Mouse (Mus musculus): Measurements from ENCODE around the gene Cfap73.

Gene Cfap73

DNA sequence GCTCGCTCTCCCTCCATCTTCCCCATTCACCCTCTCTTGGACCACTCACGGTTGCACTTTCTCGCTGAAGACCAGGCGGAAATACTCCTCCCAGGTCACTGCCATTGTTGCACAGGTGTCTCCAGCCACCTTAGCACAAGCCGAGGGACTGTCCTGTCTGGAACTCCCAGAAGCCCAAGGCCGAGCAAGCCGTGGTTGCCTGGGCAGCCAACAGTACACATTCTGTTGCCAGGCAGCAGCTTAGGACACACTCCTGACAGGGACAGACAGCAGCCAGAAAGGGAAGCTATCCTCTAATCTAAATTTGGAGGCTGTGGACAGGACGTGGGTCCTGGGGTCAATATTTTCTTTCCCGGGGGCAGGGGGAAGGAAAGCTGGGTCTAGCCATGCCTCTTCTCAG lies at the start of gene Cfap73:
Gene Cfap73 (minus strand): TSS at position 105 of the 400 bp plus-strand sequence.
- DNase-seq (ENCODE audit: low read depth): no peak

- DNase-seq (ENCODE audit: low read depth): no peak
Observed at GRCm38 (mm10) chr5:120682982-120683771, 49.1 kb upstream of the Cfap73 start.

GRCm38 (mm10) chr5:120680918-120681317 lies 46.9 kb upstream of the Cfap73 start:
- no peak for DNase-seq (ENCODE audit: low read depth)

GRCm38 (mm10) chr5:120679676-120680555 lies 45.9 kb upstream of the Cfap73 start:
- peak; percentile 41 for DNase-seq (ENCODE audit: low read depth)

GRCm38 (mm10) chr5:120677516-120677915 lies 43.5 kb upstream of the Cfap73 start:
- DNase-seq (ENCODE audit: low read depth): peak; percentile 86

DNA sequence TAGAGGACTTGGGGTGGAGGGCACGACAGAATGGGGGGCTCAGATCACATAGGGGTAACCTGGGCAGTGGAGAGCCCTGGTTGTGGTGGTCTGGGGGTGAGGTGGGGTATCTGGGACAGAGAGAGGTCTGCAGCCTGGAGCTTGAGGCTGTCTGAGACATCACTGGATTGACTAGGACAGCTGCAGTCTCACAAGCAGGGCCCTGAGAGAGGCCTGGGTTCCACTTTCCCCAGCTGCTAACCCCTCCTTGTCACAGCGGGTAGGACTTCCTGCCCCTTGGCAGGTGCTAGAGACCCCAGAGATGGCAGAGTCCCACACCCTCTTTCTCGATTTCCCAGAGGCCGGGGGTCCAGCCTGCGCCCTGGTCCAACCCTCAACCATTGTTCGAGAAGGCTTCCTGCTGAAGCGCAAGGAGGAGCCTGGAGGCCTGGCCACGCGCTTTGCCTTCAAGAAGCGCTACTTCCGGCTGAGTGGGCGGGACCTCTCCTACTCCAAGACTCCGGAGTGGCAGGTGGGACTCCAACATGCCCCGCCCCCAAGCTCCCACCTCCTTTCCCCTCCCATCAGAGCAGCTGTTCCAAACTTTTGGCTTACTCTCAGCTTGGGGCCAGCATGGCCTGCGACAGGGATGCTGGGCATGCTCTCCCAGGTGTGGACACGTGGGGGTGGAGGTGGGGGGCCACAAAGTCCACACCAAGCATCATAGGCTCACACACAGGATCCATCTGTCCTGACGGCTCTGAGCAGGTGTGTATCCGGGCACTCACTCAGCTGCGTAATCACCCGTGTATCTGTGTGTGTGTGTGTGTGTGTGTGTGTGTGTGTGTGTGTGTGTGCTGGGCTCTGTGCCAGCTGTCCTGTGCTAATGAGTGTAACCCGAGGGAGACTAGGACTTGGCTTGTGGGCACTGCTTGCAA lies 40.5 kb upstream of the Cfap73 start:
- DNase-seq (ENCODE audit: low read depth): peak; percentile 31

DNA sequence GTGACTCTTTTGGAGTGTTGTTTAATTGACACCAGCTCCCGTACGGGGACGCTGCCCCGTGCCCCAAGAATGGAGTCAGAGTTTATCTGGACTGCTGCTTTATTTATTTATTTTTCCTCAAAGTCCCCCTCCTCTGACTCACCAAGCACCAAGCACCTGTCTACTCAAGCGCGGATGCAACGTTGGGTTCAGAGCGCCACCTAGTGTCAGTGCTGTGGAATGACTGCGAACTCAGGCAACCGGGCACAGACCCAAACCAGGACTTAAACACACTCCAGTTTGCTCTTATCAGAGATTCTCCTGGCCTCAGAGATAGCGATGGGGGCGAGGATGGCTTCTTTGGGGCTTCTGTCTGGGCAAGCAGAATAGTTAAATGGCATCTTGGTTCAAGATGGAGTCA lies 39.6 kb upstream of the Cfap73 start:
- peak; percentile 76 for DNase-seq (ENCODE audit: low read depth)

GRCm38 (mm10) chr5:120671865-120672264 lies 37.8 kb upstream of the Cfap73 start:
- no peak for DNase-seq (ENCODE audit: low read depth)

GRCm38 (mm10) chr5:120670132-120670531 lies 36.1 kb upstream of the Cfap73 start:
- no peak for DNase-seq (ENCODE audit: low read depth)

DNA sequence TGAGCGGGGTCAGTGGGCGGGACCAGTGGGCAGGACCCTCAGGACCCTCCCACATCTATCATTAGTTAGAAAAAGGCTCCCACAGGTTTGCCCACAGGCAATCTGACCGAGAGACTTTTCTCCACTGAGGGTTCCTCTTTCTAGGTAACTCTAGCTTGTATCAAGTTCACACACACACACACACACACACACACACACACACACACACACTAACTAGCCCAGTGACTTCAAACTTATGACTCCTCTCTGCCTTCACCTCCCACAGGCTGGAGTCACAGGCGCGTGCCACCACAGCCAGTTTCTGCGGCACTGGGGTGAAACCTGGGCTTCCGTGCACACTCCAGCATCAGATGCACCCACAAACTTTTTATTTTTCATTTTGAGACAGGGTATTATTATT lies 34.7 kb upstream of the Cfap73 start:
- DNase-seq (ENCODE audit: low read depth): no peak

- DNase-seq (ENCODE audit: low read depth): no peak
Observed at GRCm38 (mm10) chr5:120664888-120665287, 30.9 kb upstream of the Cfap73 start.

GRCm38 (mm10) chr5:120660816-120661215 lies 26.8 kb upstream of the Cfap73 start:
- DNase-seq (ENCODE audit: low read depth): no peak

- no peak for DNase-seq (ENCODE audit: low read depth)
Observed at GRCm38 (mm10) chr5:120656281-120656751, 22.3 kb upstream of the Cfap73 start.

GRCm38 (mm10) chr5:120653873-120654272 lies 19.8 kb upstream of the Cfap73 start:
- DNase-seq (ENCODE audit: low read depth): no peak

DNA sequence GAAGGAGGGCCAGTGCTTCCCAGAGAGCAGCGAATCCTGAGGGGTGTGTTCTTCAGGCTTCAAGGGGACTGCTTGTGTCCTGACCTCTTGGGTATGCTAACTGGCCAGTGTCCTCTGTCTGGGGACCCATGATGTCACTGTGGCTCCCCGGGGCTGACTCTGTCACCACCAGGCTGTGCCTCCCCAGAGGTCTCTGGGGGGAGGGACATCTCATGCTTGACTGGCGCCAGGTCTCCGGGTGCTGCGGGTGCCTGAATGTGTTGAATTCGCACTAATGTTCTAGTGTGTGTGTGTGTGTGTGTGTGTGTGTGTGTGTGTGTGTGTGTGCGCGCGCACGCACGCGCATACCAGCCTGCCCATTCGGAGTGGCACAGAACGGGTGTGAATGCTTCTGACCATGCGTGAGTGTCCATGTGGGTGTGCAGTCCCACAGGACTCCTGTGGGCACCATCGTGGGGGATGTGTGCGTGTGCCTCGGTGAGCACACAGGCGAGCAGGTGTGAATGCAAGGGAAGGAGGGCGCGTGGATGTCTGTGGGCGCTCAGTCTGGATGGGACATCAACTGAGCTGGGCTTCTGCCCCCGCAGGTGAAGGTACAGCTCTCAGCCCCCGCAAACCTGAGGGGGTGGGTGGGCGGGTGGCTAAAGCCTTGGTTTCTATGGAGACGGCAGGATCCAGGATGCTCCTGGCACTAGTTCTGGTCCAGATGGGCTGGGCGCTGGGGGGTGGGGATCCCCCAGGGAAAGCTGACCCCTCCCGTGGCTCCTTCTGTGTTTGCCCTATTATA lies 19.1 kb upstream of the Cfap73 start:
- no peak for DNase-seq (ENCODE audit: low read depth)

- no peak for DNase-seq (ENCODE audit: low read depth)
Observed at GRCm38 (mm10) chr5:120651230-120651629, 17.2 kb upstream of the Cfap73 start.

- DNase-seq (ENCODE audit: low read depth): no peak
Observed at GRCm38 (mm10) chr5:120649938-120650337, 15.9 kb upstream of the Cfap73 start.

GRCm38 (mm10) chr5:120649374-120649933 lies 15.4 kb upstream of the Cfap73 start:
- DNase-seq (ENCODE audit: low read depth): no peak

DNA sequence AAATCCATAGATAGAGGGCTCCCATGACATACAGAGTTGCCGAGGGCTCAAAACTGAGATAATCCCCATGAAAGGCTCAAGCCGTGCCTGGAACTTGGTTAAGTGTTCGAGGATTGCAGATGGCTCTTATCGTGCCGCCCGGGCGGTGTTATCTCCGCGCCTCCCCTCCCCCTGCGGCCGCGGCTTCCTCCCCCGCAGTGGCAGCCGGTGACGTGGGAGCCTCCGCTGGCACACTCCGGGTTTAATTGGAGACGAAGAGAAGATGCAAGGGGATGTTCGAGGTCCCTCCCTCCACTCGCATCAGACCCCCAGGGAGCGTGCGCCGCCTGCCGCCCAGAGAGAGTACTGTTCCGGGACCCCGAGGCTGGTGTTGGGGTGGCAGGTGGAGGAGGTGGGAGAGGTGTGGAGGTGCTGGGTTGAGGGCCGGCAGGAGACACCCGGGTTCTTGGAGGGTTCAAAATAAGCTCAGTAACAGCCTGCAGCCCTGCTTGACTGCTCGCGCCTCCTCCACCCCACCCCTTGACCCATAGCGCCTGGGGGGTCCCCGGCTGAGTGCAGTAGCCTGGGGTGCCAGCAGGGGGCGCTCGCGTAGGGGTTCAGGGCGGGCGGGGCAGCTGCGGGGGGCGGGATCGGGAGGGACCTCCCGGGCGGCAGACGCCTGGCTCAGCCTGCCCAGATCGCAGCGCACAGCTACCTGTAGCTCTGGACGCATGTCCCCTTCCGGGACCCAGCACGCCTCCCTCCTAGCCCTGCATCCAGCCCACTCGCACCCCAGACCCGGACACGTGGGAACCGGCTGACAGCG lies 14.7 kb upstream of the Cfap73 start, which contains the start of gene Rasal1:
Gene Rasal1 (plus strand): TSS at position 244 of the 805 bp plus-strand sequence.
- peak; percentile 84 for DNase-seq (ENCODE audit: low read depth)
